Mouse (Mus musculus) lung, embryonic 15.5 days (tissue): ENCODE measurements around the gene Pdzd2. TPM values are rescaled to one million over a fixed set of nuclear protein-coding genes. Genes with fewer than 3 reads are reported as not detected.

Experiments used
- ATAC-seq: fragments of 200-750 bp; cut with Nextera tagmentation; 2 replicates; pipeline ENCODE4 v1.8.0; 2017; ENCODE audit warnings: moderate number of reproducible peaks, borderline replicate concordance; ENCODE audit not compliant: low FRiP score, low TSS enrichment; ENCODE audit errors: extremely low read depth
- H3K27ac ChIP-seq: fragments of 300-500 bp; sonication (generic); 2 replicates; pipeline ENCODE4 v1.5.1; 2015; ENCODE audit warnings: moderate library complexity, mild to moderate bottlenecking, inconsistent platforms
- H3K27me3 ChIP-seq: fragments of 300-500 bp; sonication (generic); 2 replicates; pipeline ENCODE4 v1.6.1; 2015; ENCODE audit warnings: inconsistent platforms
- H3K36me3 ChIP-seq: fragments of 300-500 bp; sonication (generic); 2 replicates; pipeline ENCODE4 v1.6.1; 2015; ENCODE audit warnings: inconsistent platforms
- H3K4me1 ChIP-seq: fragments of 300-500 bp; sonication (generic); 2 replicates; pipeline ENCODE4 v1.6.1; 2015; ENCODE audit warnings: inconsistent platforms
- H3K4me2 ChIP-seq: fragments of 300-500 bp; sonication (generic); 2 replicates; pipeline ENCODE4 v1.6.1; 2015; ENCODE audit warnings: inconsistent platforms, mild to moderate bottlenecking, moderate library complexity
- H3K4me3 ChIP-seq: fragments of 300-500 bp; sonication (generic); 2 replicates; pipeline ENCODE4 v1.5.1; 2015; ENCODE audit warnings: mild to moderate bottlenecking, inconsistent platforms
- H3K9ac ChIP-seq: fragments of 300-500 bp; sonication (generic); 2 replicates; pipeline ENCODE4 v1.6.1; 2015; ENCODE audit warnings: inconsistent platforms
- H3K9me3 ChIP-seq: fragments of 300-500 bp; sonication (generic); 2 replicates; pipeline ENCODE4 v1.6.1; 2016; ENCODE audit warnings: inconsistent platforms
- WGBS: fragments of 180-500 bp; shearing (Covaris S2); methylation state at CpG from one replicate; pipeline ENCODE4 v1.1.7; 2015; 5-methylcytosine and 5-hydroxymethylcytosine counted together
- polyA plus RNA-seq: library from polyadenylated mRNA; unstranded; fragments of >200 nt; fragmentation: Nextera tagmentation; extraction: Ambion mirVana; gene quantifications from 2 replicates; pipeline ENCODE4 v1.2.1, GENCODE M21; 2015

Pdzd2 gene
- polyA plus RNA-seq, 1 experiment from 2014 or later: 39.8 TPM

GRCm38 (mm10) chr15:12508765-12509377, 230.9 kb downstream of the Pdzd2 start:
- Histone ChIP-seq H3K36me3 (no peaks in the 10 kb centered on the region), H3K9ac (no peak overlapping the region), H3K4me3 (no peak overlapping the region), H3K27me3 (no peaks in the 10 kb centered on the region), H3K27ac (no peak overlapping the region), H3K4me1 (no peaks in the 10 kb centered on the region), H3K9me3 (no peaks in the 10 kb centered on the region), H3K4me2 (no peak overlapping the region)
- WGBS: 76% methylated on average over 10 of the region's 10 CpGs
- ATAC-seq: no peak

- Histone ChIP-seq H3K4me3 (no peak overlapping the region), H3K4me1 (no peaks in the 10 kb centered on the region), H3K27me3 (no peaks in the 10 kb centered on the region), H3K9me3 (no peaks in the 10 kb centered on the region), H3K36me3 (no peaks in the 10 kb centered on the region), H3K27ac (no peak overlapping the region), H3K4me2 (no peak overlapping the region), H3K9ac (no peak overlapping the region)
- no peak for ATAC-seq
- 80% methylated on average over 4 of the region's 4 CpGs for WGBS
Measured at GRCm38 (mm10) chr15:12507523-12507922, 232.2 kb downstream of the Pdzd2 start.

GRCm38 (mm10) chr15:12506514-12506913, 233.2 kb downstream of the Pdzd2 start:
- H3K4me3 ChIP-seq: no peak overlapping the region
- 85% methylated on average over 10 of the region's 10 CpGs for WGBS
- no peaks in the 10 kb centered on the region for H3K9me3 ChIP-seq
- no peak overlapping the region for H3K4me2 ChIP-seq
- ATAC-seq: no peak
- H3K36me3 ChIP-seq: no peaks in the 10 kb centered on the region
- no peaks in the 10 kb centered on the region for H3K4me1 ChIP-seq
- H3K27ac ChIP-seq: no peak overlapping the region
- no peak overlapping the region for H3K9ac ChIP-seq
- H3K27me3 ChIP-seq: no peaks in the 10 kb centered on the region

- no peak overlapping the region for H3K4me2 ChIP-seq
- WGBS: 70% methylated on average over 4 of the region's 4 CpGs
- no peak overlapping the region for H3K27ac ChIP-seq
- no peak overlapping the region for H3K9ac ChIP-seq
- ATAC-seq: no peak
- H3K4me3 ChIP-seq: no peak overlapping the region
- H3K4me1 ChIP-seq: no peaks in the 10 kb centered on the region
- no peaks in the 10 kb centered on the region for H3K36me3 ChIP-seq
- H3K27me3 ChIP-seq: no peaks in the 10 kb centered on the region
- no peaks in the 10 kb centered on the region for H3K9me3 ChIP-seq
Measured at GRCm38 (mm10) chr15:12506085-12506484, 233.6 kb downstream of the Pdzd2 start.

GRCm38 (mm10) chr15:12505556-12505955, 234.2 kb downstream of the Pdzd2 start:
- Histone ChIP-seq H3K27me3 (no peaks in the 10 kb centered on the region), H3K9ac (no peak overlapping the region), H3K4me3 (no peak overlapping the region), H3K9me3 (no peaks in the 10 kb centered on the region), H3K36me3 (no peaks in the 10 kb centered on the region), H3K27ac (no peak overlapping the region), H3K4me2 (no peak overlapping the region), H3K4me1 (no peaks in the 10 kb centered on the region)
- 88% methylated on average over 11 of the region's 11 CpGs for WGBS
- ATAC-seq: no peak

GRCm38 (mm10) chr15:12503907-12504306, 235.8 kb downstream of the Pdzd2 start:
- no peak for ATAC-seq
- no peak overlapping the region for H3K4me3 ChIP-seq
- no peak overlapping the region for H3K4me2 ChIP-seq
- H3K36me3 ChIP-seq: no peaks in the 10 kb centered on the region
- no peaks in the 10 kb centered on the region for H3K4me1 ChIP-seq
- H3K27me3 ChIP-seq: no peaks in the 10 kb centered on the region
- no peak overlapping the region for H3K27ac ChIP-seq
- H3K9me3 ChIP-seq: no peaks in the 10 kb centered on the region
- H3K9ac ChIP-seq: no peak overlapping the region
- WGBS: 76% methylated on average over 9 of the region's 9 CpGs

GRCm38 (mm10) chr15:12501924-12502548, 237.7 kb downstream of the Pdzd2 start:
- Histone ChIP-seq H3K9me3 (no peaks in the 10 kb centered on the region), H3K9ac (no peak overlapping the region), H3K27me3 (no peaks in the 10 kb centered on the region), H3K4me2 (no peak overlapping the region), H3K4me3 (no peak overlapping the region), H3K36me3 (no peaks in the 10 kb centered on the region), H3K27ac (no peak overlapping the region), H3K4me1 (no peaks in the 10 kb centered on the region)
- WGBS: 57% methylated on average over 13 of the region's 13 CpGs
- ATAC-seq: no peak

GRCm38 (mm10) chr15:12500674-12501073, 239.1 kb downstream of the Pdzd2 start:
- no peak overlapping the region for H3K27ac ChIP-seq
- H3K27me3 ChIP-seq: no peaks in the 10 kb centered on the region
- H3K4me3 ChIP-seq: no peak overlapping the region
- no peaks in the 10 kb centered on the region for H3K36me3 ChIP-seq
- 74% methylated on average over 4 of the region's 4 CpGs for WGBS
- no peak for ATAC-seq
- H3K4me2 ChIP-seq: no peak overlapping the region
- H3K4me1 ChIP-seq: no peaks in the 10 kb centered on the region
- H3K9ac ChIP-seq: no peak overlapping the region
- no peaks in the 10 kb centered on the region for H3K9me3 ChIP-seq

- H3K36me3 ChIP-seq: no peaks in the 10 kb centered on the region
- H3K4me1 ChIP-seq: peaks cover 13% of the 10 kb centered on the region
- no peak overlapping the region for H3K4me2 ChIP-seq
- no peak overlapping the region for H3K9ac ChIP-seq
- H3K27ac ChIP-seq: no peak overlapping the region
- no peaks in the 10 kb centered on the region for H3K9me3 ChIP-seq
- no peak for ATAC-seq
- no peak overlapping the region for H3K4me3 ChIP-seq
- H3K27me3 ChIP-seq: no peaks in the 10 kb centered on the region
Measured at GRCm38 (mm10) chr15:12494084-12494483, 245.6 kb downstream of the Pdzd2 start.

- Histone ChIP-seq H3K9ac (no peak overlapping the region), H3K36me3 (no peaks in the 10 kb centered on the region), H3K9me3 (no peaks in the 10 kb centered on the region), H3K4me1 (peaks cover 13% of the 10 kb centered on the region), H3K27me3 (no peaks in the 10 kb centered on the region), H3K4me3 (no peak overlapping the region), H3K4me2 (no peak overlapping the region), H3K27ac (no peak overlapping the region)
- WGBS: 60% methylated on average over 7 of the region's 7 CpGs
- no peak for ATAC-seq
Measured at GRCm38 (mm10) chr15:12493258-12493657, 246.5 kb downstream of the Pdzd2 start.

- Histone ChIP-seq H3K4me2 (no peak overlapping the region), H3K27ac (peak overlapping the region; percentile 37; the same call in 1 of the 2 replicates), H3K27me3 (no peaks in the 10 kb centered on the region), H3K4me3 (no peak overlapping the region), H3K9me3 (no peaks in the 10 kb centered on the region), H3K36me3 (no peaks in the 10 kb centered on the region), H3K9ac (no peak overlapping the region), H3K4me1 (peaks cover 13% of the 10 kb centered on the region)
- no peak for ATAC-seq
- 30% methylated on average over 3 of the region's 3 CpGs for WGBS
Measured at GRCm38 (mm10) chr15:12490969-12491368, 248.8 kb downstream of the Pdzd2 start.

- Histone ChIP-seq H3K4me3 (no peak overlapping the region), H3K36me3 (no peaks in the 10 kb centered on the region)
- peak; percentile 58; the same call in 1 of the 2 replicates for ATAC-seq
Measured at GRCm38 (mm10) chr15:12490527-12490926, 249.2 kb downstream of the Pdzd2 start.

More at GRCm38 (mm10) chr15:12490527-12490926, 249.2 kb downstream of the Pdzd2 start:
- Histone ChIP-seq H3K27me3 (no peaks in the 10 kb centered on the region), H3K4me1 (peaks cover 13% of the 10 kb centered on the region), H3K9ac (no peak overlapping the region), H3K27ac (0 out of 2 replicates have a peak overlapping the region, but pooled peaks have one; percentile 37), H3K4me2 (no peak overlapping the region), H3K9me3 (no peaks in the 10 kb centered on the region)
- WGBS: 30% methylated on average over 7 of the region's 7 CpGs
